Mouse (Mus musculus) left cerebral cortex, postnatal 14 days (tissue): Measurements from ENCODE around the gene Cntf. TPM values are rescaled to one million over a fixed set of nuclear protein-coding genes. Genes with fewer than 3 reads are reported as not detected.
"Not testable (repeated sequence)": the region's sequence is repeated elsewhere in the genome, so short reads cannot be mapped to it uniquely, and the experiment has no call there.

ENCODE experiments used
- DNase-seq, 2 experiments: peaks; one replicate each; pipeline ENCODE4 v3.0.0; 2021 to 2022; ENCODE audit warnings: low spot score in 2 of 2, mixed read lengths in 1 of 2
- intact Hi-C: fragments of 180-260 bp; cut with DNase I; formaldehyde crosslinking; loops from one replicate; pipeline ENCODE4 v1.15.1; 2025
- total RNA-seq, 2 experiments: library from RNA; stranded (reverse); gene quantifications; 2 replicates each; pipeline ENCODE4 v1.2.3; 2021

Gene Cntf
- total RNA-seq, 2 experiments from 2014 or later, result 2.2 to 2.9 TPM

DNA sequence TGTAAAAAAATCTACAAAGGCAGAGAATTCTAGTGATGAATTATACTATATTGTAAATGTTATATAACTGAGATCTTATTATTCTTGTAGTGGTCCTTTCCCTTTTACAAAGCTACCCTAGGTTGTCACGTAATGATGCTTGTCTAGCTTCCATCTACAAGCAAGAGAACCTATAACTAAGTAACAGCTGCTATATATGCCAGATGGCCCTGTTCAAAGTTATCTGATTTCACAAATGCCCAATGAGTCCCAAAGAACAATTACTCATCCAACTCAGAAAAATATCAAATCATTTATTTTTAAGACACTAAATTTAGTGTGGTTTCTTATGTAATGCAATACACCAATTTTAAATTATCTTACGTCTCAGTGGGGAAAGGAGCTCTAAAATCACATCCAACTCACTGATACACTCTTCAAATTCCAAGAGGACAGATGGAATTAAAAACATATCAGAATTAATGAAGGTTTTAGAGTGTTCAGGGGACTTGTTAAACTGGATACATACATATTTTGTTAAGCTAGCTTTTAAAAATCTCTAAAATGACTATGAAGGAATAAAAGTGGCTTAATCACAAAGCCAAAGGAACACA lies 21.5 kb upstream of the Cntf start:
- no peak for DNase-seq
- intact Hi-C loops, result no loop called here

DNA sequence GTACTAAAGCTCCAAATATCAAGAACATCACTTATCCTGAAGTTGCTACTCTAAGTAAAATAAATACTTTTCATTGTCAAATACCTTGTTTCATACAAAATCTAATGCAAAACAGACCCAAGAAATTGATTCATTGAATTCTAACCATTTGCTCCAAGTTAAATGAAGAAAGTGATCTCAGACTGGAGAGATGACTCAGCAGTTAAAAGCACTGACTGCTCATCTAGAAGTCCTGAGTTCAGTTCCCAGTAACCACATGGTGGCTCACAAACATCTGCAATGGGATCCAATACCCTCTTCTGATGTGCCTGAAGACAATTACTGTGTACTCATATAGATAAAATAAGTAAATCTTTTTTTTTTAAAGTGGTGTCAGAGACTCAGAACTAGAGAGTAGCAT lies 15.0 kb upstream of the Cntf start:
- intact Hi-C loops, result no loop called here
- DNase-seq, result no peak

- intact Hi-C loops, result no loop called here
- no peak for DNase-seq
Observed at GRCm38 (mm10) chr19:12770888-12771287, 5.5 kb upstream of the Cntf start.

DNA sequence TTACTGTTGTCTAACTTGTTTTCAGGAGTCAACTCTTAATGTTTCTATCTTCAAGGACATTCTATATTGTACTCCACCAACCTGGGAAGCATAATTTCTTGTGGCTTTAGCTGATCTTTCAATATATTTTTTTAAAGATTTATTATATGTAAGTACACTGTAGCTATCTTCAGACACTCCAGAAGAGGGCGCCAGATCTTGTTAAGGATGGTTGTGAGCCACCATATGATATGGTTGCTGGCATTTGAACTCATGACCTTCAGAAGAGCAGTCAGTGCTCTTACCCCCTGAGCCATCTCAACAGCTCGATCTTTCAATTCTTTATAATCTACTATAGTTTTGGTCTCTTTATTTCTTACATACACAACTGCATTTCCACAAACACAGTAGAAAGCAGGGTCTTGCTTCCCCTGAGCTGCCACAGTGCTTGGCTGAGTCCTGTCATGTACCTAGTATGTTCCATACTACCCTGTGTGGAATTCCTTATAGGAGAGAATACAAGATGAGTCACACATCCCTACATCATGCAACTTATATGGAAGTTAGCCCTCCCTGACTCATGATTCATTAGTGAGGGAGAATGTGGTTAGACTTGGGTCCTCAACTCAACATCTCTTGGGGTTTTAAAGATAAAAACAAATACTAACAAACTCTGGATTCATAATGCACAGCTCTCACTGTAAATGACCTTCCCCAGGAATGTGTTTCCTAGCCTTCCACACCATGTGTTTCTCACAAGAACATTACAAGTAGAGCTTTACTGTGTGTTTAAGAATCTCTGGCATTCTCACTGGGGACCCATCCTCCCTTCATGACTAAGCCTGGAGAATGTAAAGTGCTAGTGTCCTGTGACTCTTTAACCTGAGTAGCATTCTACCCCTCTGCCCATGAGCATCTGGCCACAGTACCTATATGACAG lies 3.0 kb downstream of the Cntf start:
- intact Hi-C loops, result no loop called here
- DNase-seq, result no peak

DNA sequence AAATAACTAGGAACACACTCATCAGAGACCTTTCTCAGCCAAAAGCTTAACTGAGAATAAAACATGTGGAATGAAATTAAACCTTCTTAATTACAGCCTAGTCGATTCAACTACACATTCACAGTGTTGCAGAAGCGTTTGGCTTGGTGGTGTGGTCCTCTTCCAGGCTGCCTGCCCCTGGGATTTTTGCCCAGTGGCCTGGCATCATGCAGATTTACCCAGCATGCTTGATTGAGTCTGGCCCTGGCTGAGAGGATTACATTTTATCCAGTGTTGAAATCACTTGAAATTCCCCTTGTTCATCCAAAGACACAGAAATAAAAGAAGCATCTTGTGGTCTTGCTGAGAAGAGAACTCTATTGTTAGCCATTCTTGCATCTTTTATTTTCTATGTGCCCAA lies 5.8 kb downstream of the Cntf start:
- peak; percentile 25 to 55 for DNase-seq
- intact Hi-C loops, result no loop called here

- intact Hi-C loops, result no loop called here
- no peak for DNase-seq
Observed at GRCm38 (mm10) chr19:12758936-12759478, 6.4 kb downstream of the Cntf start.

GRCm38 (mm10) chr19:12756286-12756685 lies 9.1 kb downstream of the Cntf start:
- no peak for DNase-seq
- intact Hi-C loops, result no loop called here

DNA sequence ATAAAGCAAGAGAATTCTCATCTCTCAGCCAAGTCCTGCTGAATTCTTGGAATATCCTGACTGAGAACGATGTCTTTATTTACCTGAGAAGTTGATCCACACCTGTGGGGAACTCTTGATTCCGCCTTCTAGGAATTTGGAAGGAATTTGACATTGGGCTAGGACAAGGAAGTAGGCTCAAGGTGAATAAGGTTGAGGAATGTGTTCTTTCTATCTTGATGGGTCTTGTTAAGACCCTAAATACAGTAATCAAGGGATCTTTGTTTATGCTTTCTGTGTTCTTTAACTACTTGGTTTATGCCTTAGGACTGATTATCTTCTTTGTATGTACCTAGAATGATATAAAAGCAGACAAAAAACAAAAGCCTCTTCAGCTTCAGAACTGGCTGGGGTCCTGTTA lies 33.5 kb downstream of the Cntf start:
- DNase-seq, result no peak
- intact Hi-C loops, result no loop called here

DNA sequence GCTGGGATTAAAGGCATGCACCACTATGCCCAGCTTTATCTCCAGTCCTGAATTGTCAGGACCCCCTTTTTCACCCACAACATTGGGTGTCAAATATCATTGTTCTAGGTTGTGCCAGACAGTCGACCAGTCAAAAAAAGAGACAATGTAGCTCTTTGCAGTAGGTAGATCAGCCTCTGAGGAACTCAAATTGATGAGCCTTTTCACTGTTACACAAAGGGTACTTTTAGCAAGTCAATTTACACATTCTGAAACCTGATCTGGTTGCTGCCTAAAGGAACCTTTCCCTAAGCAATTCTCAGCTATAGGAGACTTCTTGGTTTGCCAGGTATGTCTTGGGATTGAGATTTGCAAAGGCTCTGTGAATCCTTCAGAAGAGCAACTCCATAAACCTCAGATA lies 34.4 kb downstream of the Cntf start:
- DNase-seq, result no peak
- intact Hi-C loops, result no loop called here

GRCm38 (mm10) chr19:12725851-12726250 lies 39.6 kb downstream of the Cntf start:
- no peak for DNase-seq
- intact Hi-C loops, result no loop called here

GRCm38 (mm10) chr19:12722308-12722707 lies 43.1 kb downstream of the Cntf start:
- DNase-seq, result peak in 1 of 2 experiments; percentile 7
- intact Hi-C loops, result loop anchor here (5.0 kb wide), 1 partner anchor 75 kb away; the partner anchor contains the start of genes Lpxn and Zfp91

- not testable (repeated sequence) for DNase-seq
- intact Hi-C loops, result loop anchor here (5.0 kb wide), 1 partner anchor 76 kb away; the partner anchor contains the start of genes Lpxn and Zfp91
Observed at GRCm38 (mm10) chr19:12721596-12721995, 43.8 kb downstream of the Cntf start.

DNA sequence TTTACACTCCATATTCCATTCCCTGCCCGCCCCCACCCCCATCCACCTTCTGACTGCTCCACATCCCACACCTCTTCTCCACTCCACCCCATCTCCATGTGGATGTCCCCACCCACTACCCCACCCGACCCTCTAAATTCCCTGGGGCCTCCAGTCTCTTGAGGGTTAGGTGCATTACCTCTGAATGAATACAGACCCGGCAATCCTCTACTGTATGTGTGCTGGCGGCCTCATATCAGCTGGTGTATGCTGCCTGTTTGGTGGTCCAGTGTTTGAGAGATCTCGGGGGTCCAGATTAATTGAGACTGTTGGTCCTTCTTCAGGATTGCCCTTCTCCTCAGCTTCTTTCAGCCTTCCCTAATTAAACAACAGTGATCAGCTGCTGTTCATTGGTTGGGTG lies 44.5 kb downstream of the Cntf start:
- not testable (repeated sequence) for DNase-seq
- intact Hi-C loops, result loop anchor here (5.0 kb wide), 1 partner anchor 76 kb away; the partner anchor contains the start of genes Lpxn and Zfp91

DNA sequence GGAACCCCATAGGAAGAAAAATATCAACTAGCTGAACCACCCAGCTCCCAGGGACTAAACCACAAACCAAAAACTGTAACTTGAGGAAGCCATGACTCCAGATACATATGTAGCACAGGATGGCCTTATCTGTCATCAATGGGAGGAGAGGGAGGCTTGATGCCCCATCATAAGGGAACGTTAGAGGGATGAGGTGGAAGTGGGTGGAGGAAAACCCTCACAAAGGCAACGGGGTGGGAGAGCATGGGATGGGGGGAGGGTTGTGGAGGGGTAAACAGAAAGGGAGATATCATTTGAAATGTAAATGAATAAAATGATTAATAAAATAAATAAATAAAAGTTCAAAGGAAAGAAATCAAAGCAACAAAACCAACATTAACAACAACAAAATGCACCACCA lies 45.0 kb downstream of the Cntf start:
- no peak for DNase-seq
- intact Hi-C loops, result loop anchor here (5.0 kb wide), 1 partner anchor 77 kb away; the partner anchor contains the start of genes Lpxn and Zfp91

DNA sequence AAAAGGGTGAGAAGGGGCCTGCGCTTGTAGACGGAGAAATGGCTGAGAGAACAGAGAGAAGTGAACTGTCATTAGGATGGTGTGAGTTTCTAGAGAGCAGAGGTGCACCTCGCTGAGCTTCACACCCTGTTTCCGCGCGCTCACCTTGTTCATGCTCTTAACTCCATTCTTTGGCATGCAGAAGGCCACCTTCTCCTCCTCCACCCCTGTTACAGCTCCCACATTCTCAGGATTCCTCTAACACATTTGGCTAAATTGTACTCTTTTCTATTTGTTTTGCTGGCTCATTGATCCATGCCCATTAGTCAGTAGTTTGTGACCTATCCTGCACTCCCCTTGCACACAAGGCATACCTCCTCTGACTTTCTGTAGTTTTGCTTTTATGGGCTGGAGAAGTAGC lies 46.2 kb downstream of the Cntf start:
- intact Hi-C loops, result no loop called here
- no peak for DNase-seq

Other genes with a start within 250 kb of the Cntf start
- 1 to 10 TPM; 1.9 to 2.7 TPM for gene Fam111a, start 219.9 kb downstream of the Cntf start, total RNA-seq
- gene Gm4952, start 165.7 kb downstream of the Cntf start, total RNA-seq, result under 1 TPM in 1 of 2 experiments, not detected in 1; 0.44 TPM
- not detected for gene Glyat, start 132.3 kb downstream of the Cntf start, total RNA-seq
- gene Olfr1442, start 95.2 kb downstream of the Cntf start, total RNA-seq, result not detected
- not detected for gene Olfr1443, start 87.5 kb downstream of the Cntf start, total RNA-seq
- not detected for gene Keg1, start 69.8 kb downstream of the Cntf start, total RNA-seq
- 10 to 100 TPM; 81.8 to 86.6 TPM for gene Zfp91, start 30.5 kb upstream of the Cntf start, total RNA-seq
- gene Lpxn, start 30.6 kb upstream of the Cntf start, total RNA-seq, result 1 to 10 TPM; 1.2 to 2.1 TPM
- not detected for gene Gm5244, start 81.0 kb upstream of the Cntf start, total RNA-seq
- not detected for gene Olfr1444, start 91.7 kb upstream of the Cntf start, total RNA-seq
- not detected for gene Olfr1445, start 118.2 kb upstream of the Cntf start, total RNA-seq
- not detected for gene Olfr1446, start 127.9 kb upstream of the Cntf start, total RNA-seq
- gene Olfr1447, start 138.1 kb upstream of the Cntf start, total RNA-seq, result not detected
- not detected for gene Olfr1448, start 158.8 kb upstream of the Cntf start, total RNA-seq
- not detected for gene Olfr1449, start 165.2 kb upstream of the Cntf start, total RNA-seq
- gene Olfr1450, start 184.6 kb upstream of the Cntf start, total RNA-seq, result not detected
- not detected for gene Olfr1451, start 229.4 kb upstream of the Cntf start, total RNA-seq